Mouse (Mus musculus) spleen, embryonic (tissue): Measurements from ENCODE around the gene Engase.

ENCODE experiments used
- CTCF ChIA-PET: fragments of 350-600 bp; sonication (Branson Sonifier 250); formaldehyde crosslinking; loops from one replicate; lab custom pipeline; 2022; lab: Charles Lee

Gene Engase

DNA sequence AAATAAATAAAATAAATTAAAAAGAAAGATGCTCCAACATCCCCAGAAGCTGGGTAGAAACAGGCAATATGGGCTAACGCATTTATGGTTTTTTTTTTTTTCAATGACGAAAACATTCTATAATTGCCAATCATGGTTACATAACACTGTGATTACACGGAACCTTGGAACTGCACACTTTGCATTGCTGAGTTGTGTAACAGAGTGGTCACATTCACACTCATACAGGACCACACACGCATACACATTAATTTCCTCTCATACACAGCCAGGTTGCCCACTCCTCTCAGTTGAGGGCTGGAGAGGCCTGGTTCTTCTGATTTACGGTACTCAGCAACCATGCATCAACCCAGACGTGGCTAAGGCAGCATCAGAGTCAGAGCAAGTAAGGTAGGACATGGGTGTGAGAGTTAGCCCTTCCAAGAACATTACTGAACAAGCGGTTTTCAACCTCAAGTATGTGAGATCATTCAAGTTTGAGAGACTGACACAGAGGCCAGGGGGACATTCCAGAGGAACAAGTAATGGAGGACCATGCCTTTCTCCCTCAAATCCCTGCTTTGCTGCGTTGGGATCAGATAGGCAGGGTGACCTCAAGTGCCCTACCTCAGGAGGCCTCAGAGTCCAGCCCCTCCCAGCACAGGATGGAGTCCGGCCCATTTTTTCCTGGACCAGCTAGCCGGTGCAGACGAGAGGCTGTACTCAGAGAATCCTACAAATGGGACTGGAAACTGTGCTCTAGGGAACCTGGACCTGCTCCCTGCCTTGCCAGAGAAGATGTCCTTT is 22.6 kb upstream of the Engase start:
- CTCF ChIA-PET: no interaction called here

DNA sequence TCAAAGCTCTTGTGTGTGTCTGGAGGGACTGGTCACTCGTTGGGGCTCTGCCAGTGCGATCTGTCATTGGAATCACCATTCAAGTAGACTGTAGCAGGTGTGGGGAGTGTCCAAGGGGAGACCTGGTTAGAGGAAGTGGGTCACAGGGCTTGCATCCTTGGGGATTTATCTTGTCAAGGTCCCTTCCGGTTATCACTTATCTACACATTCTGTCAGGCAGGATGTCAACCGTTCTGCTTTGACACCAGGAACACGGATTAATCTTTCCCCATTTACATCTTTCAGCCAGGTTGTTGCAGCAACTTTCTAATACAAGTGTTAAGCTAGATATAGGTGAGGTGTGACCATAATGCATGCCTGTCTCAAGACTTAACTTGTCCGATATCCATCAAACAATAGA is 20.8 kb upstream of the Engase start:
- CTCF ChIA-PET: interaction anchor here (1.2 kb wide), 1 partner anchor 9 kb away, joined by 3 read pairs; no protein-coding TSS in a partner anchor

DNA sequence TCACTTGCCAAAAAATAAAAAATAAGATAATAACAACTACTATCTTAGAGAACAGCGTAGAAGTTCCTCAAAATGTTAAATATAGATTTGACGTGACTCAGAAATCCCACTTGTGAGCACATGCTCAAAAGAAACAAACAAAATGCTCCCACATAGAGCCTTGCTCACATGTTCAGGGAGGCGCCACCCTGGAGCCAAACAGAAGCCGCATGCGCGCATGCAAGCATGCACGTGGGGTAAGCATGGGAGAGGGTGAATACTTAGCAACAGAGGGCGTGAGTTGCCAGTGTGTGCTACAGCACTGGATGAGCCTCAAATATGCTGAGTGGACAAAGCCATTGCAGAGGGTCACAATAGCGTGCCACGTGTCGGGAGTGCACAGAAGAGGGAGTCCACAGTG is 19.7 kb upstream of the Engase start:
- CTCF ChIA-PET: no interaction called here

DNA sequence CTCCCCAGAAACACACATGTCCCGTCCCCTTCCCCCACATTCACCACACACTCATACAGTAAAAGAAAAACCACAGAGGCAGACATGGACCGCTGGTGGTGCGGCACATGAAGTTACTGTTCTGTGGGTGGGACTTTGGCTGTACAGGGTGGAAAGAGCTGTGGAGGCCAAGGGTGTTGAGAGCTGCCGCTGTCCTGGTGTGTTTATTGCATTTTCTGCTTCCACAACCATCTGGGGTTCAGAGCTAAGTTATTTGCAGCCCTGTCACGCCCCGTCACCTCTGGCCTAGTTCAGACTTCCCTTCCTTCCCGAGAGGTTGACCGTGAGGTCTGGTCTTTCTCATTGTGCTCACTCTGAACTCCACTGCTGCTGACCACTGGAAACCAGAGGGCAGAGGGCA is 17.6 kb upstream of the Engase start:
- CTCF ChIA-PET: interaction anchor here (0.7 to 1.3 kb wide), 2 partner anchors 13 to 25 kb away, joined by 4 to 5 read pairs; no protein-coding TSS in a partner anchor

DNA sequence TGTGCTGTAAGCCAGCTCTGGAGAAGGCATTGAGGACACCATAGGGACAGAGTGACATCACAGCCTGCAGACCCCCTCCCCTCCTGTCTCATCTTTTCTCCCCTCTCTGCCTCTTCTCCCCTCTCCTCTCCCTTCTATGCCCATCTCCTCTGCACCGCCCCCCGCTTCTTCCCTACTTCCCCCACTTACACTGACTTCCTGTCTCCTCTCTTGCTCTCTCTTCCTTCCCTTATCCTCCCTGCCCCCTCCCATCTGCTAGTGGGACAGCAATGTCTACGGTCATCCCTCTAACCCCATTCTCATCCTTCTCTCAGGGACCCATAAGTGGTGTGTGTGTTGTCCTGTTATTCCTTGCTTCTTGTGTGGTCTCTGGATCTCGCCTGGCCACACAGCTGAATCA is 17.1 kb upstream of the Engase start:
- CTCF ChIA-PET: interaction anchor here (1.3 kb wide), 1 partner anchor 13 kb away, joined by 5 read pairs; no protein-coding TSS in a partner anchor

DNA sequence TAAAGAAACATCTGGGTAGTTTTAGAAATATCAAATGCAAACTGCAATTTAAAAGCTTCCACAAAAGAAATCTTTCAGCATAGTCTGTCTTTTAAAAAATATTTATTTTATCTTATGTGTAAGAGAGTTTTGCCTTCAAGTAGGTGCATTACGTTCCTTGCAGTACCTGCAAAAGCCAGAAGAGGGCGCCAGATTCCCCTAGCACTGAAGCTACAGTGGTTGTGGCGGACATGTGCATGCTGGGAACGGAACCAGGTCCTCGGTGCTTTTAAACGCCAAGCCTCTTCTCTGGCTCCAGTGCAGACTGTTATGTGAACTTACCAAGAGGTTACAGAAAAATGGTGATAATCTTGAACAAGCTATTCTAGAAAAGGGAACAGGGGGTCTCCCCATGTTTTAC is 16.3 kb upstream of the Engase start:
- CTCF ChIA-PET: no interaction called here

DNA sequence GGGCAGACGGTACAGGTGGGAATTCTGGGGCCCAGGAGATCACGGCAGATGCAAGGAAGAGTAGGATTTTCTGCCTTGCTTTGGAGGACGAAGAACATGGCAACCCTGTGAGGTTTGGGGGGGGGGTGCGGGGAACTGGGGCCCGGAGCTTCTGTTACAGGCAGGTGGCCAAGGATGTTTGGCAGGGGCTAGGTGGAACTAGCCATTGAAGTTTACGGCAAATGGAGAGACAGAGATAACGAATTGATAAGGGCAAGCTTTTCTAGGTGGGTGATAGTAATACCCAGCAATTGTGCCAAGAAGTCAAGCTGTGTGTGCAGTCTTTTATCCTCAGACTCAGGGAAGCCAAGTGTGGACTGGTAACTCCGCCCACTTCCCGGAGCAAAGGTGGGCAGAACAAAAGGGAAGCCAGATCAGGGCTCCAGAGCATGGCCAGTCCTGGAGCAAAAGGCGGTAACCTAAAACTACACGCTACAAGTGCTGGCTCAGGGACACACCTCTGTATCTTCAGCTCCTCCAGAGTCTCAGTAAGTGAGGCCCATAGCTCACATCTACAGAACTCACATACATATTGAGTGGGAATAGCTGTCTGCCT is 9.1 kb upstream of the Engase start:
- CTCF ChIA-PET: interaction anchor here (0.7 kb wide), 1 partner anchor 1946 kb away, joined by 3 read pairs; no protein-coding TSS in a partner anchor

DNA sequence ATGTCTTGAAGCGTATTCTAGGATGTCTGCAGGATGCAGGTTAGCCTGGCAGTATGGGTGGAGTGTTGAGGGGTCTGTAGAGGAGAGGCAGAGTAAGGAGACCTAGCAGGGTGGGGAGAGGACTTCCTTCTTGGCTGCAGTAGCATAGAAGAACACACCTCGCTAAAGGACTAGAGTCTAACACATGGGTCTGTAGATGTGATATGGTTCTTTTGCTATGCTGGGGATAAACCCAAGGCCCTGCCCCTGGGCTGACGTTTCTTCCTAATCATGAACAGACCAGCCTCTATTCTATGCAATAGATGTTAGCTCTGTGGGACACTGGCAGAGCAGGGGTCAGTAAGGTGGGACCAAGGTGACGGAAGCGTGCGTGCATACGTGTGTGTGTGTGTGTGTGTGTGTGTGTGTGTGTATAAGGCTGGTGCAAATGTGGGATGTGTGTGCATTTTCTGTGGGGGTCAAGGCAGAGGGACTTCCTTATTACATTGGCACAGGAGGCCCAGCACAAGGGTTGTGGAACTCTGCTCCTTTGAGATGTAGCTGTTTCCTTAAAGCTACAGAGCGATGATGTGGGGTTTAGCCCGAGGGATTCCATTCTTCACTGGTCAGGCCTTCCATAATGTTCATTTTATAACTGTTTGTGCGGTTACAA is 7.0 kb upstream of the Engase start:
- CTCF ChIA-PET: no interaction called here

DNA sequence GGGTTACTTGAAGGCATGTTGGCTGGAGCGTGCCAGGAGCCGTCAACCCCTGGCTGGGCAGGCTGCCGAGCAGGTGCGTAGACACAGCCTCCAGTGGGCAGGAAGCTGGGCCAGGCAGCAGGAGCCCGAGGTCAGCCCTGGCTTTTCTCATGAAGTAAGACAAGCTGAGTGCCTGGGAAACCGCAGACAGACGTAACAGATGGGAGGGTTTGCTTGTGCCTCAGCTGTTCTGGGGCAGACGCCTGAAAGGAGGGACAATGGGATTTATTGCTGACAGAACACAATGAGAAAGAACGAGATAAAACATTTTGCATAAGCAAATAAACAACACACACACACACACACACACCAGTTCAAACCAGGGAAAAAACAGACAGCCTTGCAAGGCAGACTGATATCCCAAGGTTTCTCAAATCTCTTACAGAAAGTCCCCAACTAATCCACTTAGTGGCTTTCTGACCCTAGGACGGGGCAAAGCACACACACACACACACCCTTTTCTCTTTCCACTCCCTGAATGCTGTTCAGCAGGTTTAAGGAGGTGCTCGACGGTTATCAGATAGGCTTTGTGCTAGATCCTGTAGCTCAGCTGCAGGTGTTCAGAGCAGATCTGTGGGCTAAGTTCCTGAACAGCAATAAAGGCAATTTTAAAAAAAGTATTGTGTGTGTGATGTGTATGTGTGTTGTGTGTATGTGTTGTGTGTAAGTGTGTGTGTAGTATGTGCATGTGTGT is 6.2 kb upstream of the Engase start:
- CTCF ChIA-PET: no interaction called here

DNA sequence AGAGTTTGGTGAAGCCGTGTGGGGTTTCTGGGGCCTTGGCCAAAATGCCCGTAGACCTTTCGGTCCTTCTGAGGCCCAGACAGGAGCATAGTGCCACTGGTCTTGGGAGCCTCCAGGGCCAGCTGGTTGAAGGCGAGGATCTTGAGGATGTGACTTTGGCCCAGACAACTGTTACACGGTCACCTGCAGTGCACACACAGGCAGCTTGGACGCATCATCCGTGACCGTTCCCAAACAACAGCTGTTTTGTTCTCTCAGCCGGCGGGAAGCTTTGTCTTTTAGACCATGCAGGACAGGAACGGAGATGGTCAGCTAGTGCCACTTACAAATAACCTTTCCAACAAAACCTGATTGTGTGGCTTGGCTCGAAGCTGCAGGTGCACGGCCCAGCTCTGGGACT is 5.0 kb upstream of the Engase start:
- CTCF ChIA-PET: no interaction called here

DNA sequence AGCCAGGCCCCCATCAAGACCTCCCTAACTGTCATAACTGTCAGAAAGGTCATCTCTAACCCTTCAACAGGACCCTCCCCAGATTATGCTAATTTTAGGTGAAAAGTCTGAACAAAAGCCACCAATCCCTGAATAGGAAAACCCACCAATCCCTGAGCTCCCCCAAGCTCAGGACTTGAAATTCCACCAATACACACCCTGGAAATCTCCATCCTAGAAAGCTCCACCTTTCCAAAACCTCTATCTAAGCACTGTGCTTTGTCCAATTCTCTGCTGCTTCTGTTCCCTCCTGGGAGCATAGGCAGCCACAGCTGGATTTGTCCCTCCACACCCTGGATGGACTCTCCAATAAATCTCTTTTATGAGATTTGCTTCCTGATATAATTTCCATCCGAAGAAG is 3.5 kb upstream of the Engase start:
- CTCF ChIA-PET: interaction anchor here (0.6 kb wide), 1 partner anchor 1337 kb away, joined by 6 read pairs; no protein-coding TSS in a partner anchor

DNA sequence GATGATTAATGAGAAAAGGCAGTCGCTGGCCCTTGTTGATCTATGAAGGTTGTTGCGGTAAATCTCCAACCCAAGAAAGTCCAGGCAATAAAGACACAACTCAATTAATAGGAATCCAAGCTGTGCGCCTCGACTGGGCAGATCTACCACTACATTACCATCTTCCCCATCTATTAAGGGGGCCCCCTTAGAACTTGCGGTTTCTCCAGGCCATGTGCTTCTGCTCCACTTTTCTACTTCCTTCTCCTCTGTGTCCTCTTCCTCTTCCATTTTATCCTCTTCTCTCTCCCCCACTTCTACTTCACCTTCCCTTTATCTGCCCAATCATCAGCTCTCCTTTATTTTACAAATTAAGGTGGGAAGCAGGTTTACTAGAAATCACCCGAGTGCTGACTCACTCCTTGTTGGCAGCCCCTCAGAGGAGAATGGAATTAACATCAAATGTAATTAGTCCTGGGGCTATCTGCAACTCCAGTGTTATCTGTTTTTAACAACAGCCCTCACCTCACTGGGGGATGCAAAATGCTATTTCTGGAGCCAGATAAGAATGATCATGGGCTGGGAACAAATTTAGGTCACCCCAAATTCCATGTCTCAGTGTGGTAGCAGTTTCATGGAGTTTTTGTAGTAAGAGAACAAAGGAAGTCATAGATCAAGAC is 2.7 kb upstream of the Engase start:
- CTCF ChIA-PET: interaction anchor here (1.6 kb wide), 1 partner anchor 12 kb away, joined by 3 read pairs; no protein-coding TSS in a partner anchor

DNA sequence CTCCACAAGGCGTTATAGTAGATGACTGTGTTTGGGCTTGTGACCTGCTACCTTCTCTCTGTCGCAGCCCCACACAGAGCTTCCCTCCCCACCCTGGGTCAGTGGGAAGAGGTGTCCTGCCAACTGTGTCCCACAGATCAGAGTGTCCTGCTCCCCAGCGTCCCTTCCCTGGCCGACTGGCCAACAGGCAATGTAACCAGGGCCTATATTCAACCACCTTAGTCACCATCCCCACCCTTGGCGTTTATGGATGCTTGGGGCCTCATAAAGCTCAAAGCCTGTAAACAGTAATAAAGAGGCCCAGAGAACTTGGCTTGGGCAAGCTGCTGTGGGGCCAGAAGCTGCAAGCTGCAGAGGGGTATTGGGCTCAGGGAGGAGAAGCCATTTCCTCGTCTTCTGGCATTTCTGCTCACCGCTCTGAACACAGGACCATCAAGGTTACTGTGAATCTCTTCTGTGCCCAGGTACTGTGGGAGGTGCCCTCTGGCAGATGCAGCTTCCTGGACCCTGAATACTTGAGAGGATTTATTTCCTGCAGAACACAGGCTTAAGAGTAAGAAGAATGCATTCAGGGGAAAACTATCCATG is 1.0 kb upstream of the Engase start:
- CTCF ChIA-PET: interaction anchor here (0.6 kb wide), 1 partner anchor 14 kb away, joined by 3 read pairs; no protein-coding TSS in a partner anchor

DNA sequence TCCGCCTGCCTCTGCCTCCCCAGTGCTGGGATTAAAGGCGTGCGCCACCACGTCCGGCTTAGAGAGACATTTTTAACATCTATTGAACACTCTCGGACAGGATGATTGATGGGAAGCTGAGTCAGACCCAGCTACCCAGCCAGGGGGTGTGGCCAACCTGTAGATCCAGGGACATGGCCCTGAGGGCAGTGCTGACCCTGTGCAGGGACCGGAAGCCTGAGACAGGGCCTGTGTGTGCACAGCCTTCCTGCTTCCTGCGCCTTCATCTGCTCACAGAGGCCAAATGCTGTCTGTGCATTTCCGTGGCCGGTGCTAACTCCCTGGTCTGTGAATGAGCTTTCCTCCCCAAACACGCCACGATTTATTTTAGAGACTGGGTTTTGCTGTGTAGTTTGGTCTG is 3.1 kb downstream of the Engase start:
- CTCF ChIA-PET: no interaction called here

DNA sequence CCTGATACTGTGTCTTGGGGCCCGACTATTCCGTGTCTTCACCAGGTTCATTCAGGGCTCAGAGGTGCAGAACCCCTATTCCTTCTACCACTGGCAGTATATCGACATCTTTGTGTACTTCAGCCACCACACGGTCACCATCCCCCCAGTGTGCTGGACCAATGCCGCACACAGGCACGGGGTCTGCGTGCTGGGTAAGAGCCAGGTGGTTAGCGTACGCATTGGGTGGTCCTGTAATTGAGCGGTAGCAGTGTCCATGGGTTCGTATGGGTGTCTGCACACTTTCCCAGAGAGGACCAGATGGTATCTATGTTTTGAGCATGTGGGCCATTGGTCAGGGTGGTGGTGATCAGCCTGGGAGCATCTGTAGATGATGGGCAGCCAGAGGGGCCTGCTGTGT is 4.6 kb downstream of the Engase start:
- CTCF ChIA-PET: no interaction called here

DNA sequence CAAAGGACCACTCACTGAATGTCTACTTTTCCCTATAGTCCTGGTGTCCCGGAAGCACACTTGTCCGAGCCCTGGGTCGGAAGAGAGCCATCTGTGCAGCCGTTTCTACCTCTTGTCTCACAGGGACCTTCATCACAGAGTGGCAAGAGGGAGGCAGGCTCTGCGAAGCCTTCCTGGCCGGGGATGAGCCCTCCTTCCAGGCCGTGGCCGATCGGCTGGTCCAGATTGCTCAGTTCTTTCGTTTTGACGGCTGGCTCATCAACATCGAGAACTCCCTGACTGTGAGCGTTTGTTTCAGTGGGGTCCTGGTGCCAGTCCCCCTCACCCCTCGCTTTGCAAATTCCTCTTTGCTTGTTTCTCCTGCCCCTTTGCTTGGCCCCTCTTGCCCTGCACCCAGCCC is 5.1 kb downstream of the Engase start:
- CTCF ChIA-PET: no interaction called here

DNA sequence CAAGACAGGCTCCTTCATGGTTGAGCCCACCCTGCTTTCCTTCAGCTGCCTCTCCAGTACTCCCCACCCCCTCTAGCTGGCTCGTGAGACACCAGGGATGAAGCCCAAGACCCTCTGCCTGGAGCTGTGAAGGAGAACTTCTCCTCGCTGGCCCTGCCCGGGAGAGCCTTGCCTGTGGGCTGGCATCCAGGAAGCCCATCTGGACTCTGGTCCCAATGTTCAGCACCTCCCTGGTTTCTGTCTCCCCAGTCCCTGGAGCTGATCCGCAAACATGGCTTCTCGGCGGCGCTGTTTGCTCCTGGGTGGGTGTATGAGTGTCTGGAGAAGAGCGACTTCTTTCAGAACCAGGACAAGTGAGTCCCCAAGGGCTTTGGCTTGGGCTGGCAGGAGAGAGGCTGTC is 7.5 kb downstream of the Engase start:
- CTCF ChIA-PET: no interaction called here

DNA sequence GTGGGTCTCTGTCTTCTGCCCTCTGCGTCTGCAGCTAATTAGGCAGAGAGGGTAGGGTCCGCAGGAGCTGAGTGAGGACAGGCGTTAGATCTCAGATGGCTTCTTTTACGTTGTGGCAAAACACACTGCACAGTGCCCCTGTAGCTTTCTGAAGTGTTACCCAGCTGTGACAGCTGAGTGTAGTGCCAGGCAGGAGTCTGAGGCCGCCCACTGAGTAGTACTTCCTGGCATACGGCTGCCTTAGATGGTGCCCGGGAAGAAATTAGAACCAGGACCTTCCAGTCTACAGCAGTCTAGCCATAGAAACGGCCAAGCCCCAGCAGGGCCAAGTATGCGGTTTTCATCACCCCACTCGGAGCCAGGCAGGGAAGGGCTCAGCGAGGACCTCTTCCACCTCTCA is 8.7 kb downstream of the Engase start:
- CTCF ChIA-PET: no interaction called here

DNA sequence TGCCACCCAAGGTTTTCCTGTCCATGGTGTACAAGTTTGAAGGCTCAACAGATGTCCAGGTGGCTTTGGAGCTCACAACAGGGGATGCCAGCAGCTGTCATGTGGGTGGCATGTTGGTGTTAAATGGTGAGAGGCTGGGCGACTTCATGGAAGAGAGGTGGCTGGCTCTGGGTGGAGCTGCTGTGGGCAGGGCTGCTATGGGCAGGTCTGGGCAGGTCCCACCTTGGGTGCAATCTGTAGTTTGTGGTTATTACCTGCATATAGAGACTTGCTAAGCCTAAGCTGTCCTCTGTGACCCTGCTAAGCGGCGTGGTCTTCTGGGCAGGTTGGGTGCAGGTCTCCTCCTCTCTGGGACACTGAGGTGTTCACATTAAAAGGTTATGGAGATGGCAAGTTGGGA is 9.2 kb downstream of the Engase start:
- CTCF ChIA-PET: no interaction called here

DNA sequence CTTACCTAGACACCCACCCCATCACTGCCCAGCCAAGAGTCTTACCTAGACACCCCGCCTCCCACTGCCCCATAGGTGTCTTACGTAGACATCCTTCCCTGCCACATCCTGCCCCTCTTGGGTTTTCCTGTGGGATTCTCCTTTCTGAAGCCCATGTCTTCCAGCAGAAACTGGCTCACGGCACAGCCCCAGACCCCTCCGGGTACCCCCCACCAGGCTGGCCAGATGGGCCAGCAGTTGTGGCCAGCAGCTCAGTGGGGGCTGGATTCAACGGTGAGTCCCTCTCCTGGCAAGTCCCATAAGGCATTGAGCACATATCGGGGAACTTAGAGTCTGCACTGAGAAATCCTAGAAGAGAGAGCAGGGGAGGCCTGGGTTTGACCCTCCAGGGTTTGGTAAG is 9.7 kb downstream of the Engase start:
- CTCF ChIA-PET: no interaction called here
